Mouse (Mus musculus) liver, embryonic 13.5 days (tissue): ENCODE measurements at regions not wholly inside any gene's neighbourhood (a gene's known extent, or its start where the extent isn't known, plus 50 kb on each side); places are given as distances from the start of the nearest gene placed in this dataset.

Experiments used
- ATAC-seq: fragments of 200-750 bp; cut with Nextera tagmentation; 2 replicates; pipeline ENCODE4 v1.8.0; 2017; ENCODE audit warnings: low read depth, mild to moderate bottlenecking, moderate number of reproducible peaks, moderate library complexity
- DNase-seq: peaks from one replicate; pipeline ENCODE4 v3.0.0; 2022
- H3K27ac ChIP-seq: fragments of 300-500 bp; sonication (generic); 2 replicates; pipeline ENCODE4 v1.5.1; 2015; ENCODE audit warnings: moderate library complexity, mild to moderate bottlenecking, inconsistent platforms
- H3K27me3 ChIP-seq: fragments of 300-500 bp; sonication (generic); 2 replicates; pipeline ENCODE4 v1.6.1; 2015; ENCODE audit warnings: mild to moderate bottlenecking, inconsistent platforms
- H3K36me3 ChIP-seq: fragments of 300-500 bp; sonication (generic); 2 replicates; pipeline ENCODE4 v1.6.1; 2015; ENCODE audit warnings: mild to moderate bottlenecking, inconsistent platforms
- H3K4me1 ChIP-seq: fragments of 300-500 bp; sonication (generic); replicated peaks from 2 replicates; pipeline ENCODE4 v1.6.1; 2015; ENCODE audit warnings: inconsistent platforms
- H3K4me2 ChIP-seq: fragments of 300-500 bp; sonication (generic); 2 replicates; pipeline ENCODE4 v1.6.1; 2015; ENCODE audit warnings: inconsistent platforms, mild to moderate bottlenecking, moderate library complexity
- H3K4me3 ChIP-seq: fragments of 300-500 bp; sonication (generic); replicated peaks from 2 replicates; pipeline ENCODE4 v1.5.1; 2015; ENCODE audit warnings: mild to moderate bottlenecking, inconsistent platforms
- H3K9ac ChIP-seq: fragments of 300-500 bp; sonication (generic); 2 replicates; pipeline ENCODE4 v1.6.1; 2015; ENCODE audit warnings: mild to moderate bottlenecking, inconsistent platforms
- H3K9me3 ChIP-seq: fragments of 300-500 bp; sonication (generic); replicated peaks from 2 replicates; pipeline ENCODE4 v1.6.1; 2016; ENCODE audit warnings: inconsistent platforms
- WGBS: fragments of 180-500 bp; shearing (Covaris S2); methylation state at CpG from one replicate; pipeline ENCODE4 v1.1.7; 2015; ENCODE audit not compliant: insufficient replicate concordance; 5-methylcytosine and 5-hydroxymethylcytosine counted together

DNA sequence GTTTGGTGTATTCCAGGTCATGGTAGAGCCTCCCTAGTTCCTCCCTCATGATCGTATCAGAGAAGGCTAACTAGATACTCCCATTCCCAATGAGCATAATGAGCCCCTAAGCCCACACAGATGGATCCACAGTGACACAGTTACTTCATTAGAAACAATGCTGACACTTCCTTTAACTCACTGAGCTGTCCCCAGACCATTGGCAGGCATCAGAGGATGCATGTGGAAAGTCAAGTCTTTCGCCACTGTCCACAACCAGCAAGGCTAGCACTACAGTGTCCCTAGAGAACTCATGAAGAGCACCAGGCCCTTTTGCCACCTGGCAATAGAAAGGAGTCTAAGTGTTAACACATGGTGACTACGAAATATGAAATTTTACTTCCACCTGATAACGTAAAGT lies 156.1 kb upstream of the Tent5a start:
- Histone ChIP-seq H3K4me3 (no peak overlapping the region), H3K27me3 (no peaks in the 10 kb centered on the region), H3K4me2 (no peak overlapping the region), H3K9me3 (no peaks in the 10 kb centered on the region), H3K4me1 (no peaks in the 10 kb centered on the region), H3K36me3 (no peaks in the 10 kb centered on the region), H3K9ac (no peak overlapping the region), H3K27ac (no peak overlapping the region)
- ATAC-seq (no peak), DNase-seq (no peak)
- WGBS = 76% methylated on average over 4 of the region's 4 CpGs

DNA sequence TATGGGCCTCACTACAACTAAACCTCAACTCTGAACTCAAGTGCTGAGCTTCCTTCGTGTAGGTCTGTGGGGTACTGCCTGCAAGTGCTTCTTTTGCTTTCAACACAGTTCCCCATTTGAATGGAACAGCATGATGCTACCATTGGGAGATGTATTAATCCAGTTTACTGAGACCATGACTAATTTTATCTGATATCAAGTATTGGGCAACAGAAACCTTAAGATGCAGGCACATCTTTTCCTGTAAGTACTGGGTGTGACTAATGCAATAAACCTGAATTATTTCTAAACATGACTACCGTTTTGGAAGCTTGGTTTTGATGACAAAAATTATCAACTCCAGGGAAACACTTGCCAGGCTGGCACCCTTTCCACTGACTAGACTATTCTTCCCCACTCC lies 153.4 kb upstream of the Tent5a start:
- 57% methylated on average over 2 of the region's 2 CpGs for WGBS
- no peak overlapping the region for H3K9ac ChIP-seq
- H3K27ac ChIP-seq = no peak overlapping the region
- no peak overlapping the region for H3K4me3 ChIP-seq
- H3K36me3 ChIP-seq = no peaks in the 10 kb centered on the region
- no peak overlapping the region for H3K4me2 ChIP-seq
- H3K4me1 ChIP-seq = no peaks in the 10 kb centered on the region
- ATAC-seq (no peak), DNase-seq (no peak)
- H3K9me3 ChIP-seq = no peaks in the 10 kb centered on the region
- H3K27me3 ChIP-seq = no peaks in the 10 kb centered on the region

DNA sequence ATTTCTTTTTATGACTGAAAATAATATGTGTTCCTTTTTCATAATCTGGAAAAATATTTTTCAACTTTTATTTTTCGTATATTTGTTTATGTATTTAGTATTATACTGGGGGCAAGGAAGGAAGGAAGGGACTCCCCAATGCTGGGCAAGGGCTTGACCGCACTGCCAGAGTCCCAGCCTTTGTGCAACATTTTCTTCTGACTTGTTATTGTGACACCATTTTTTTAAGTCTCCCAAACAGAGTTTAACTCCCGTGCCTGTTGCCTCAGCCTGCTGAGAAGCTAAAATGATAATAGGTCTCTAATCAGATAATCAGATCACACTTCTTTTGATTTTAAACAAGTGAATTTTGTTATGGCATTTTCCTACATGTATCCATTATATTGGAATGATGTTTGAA lies 148.1 kb upstream of the Tent5a start:
- Histone ChIP-seq H3K4me1 (no peaks in the 10 kb centered on the region), H3K4me2 (no peak overlapping the region)
- DNase-seq = no peak

DNA sequence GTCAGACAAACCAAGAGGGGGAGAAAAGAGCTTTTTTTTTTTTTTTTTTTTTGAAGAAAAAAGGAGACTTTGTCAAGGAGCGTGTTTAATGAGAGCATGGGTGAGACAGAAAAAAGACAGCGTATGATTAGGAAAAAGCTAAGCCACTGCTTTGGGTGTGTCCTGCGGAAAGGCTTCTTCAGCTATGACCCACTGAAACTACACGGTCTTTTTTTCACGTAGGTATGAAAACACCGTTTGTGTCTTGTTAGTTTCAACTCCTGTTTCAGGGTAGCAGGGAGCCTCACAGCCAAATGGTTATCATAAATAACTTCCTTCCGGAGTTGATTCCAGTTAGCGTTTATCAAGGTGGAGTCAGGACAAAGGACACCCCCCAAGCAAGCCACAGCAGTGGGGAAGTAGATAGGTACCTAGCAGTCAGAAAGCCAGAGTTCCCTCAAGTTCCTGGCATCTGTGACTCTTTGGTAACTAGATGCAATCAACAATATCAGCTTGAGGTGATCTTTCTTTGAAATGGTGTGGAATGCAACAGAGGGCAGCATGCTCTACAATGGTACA lies 143.2 kb upstream of the Tent5a start:
- no peaks in the 10 kb centered on the region for H3K27me3 ChIP-seq
- 35% methylated on average over 8 of the region's 8 CpGs for WGBS
- no peak for DNase-seq
- no peaks in the 10 kb centered on the region for H3K9me3 ChIP-seq
- no peak overlapping the region for H3K4me3 ChIP-seq
- H3K4me2 ChIP-seq = no peak overlapping the region
- no peak overlapping the region for H3K27ac ChIP-seq
- H3K4me1 ChIP-seq = 0 out of 2 replicates have a peak, but pooled peaks cover 3% of the 10 kb centered on the region
- no peaks in the 10 kb centered on the region for H3K36me3 ChIP-seq
- no peak for ATAC-seq
- no peak overlapping the region for H3K9ac ChIP-seq

More for the DNA sequence above, 148.1 kb upstream of the Tent5a start:
- H3K9ac ChIP-seq = no peak overlapping the region
- ATAC-seq = no peak
- no peak overlapping the region for H3K4me3 ChIP-seq
- no peaks in the 10 kb centered on the region for H3K9me3 ChIP-seq
- 54% methylated on average over 3 of the region's 3 CpGs for WGBS
- H3K27me3 ChIP-seq = no peaks in the 10 kb centered on the region
- no peaks in the 10 kb centered on the region for H3K36me3 ChIP-seq
- H3K27ac ChIP-seq = no peak overlapping the region

DNA sequence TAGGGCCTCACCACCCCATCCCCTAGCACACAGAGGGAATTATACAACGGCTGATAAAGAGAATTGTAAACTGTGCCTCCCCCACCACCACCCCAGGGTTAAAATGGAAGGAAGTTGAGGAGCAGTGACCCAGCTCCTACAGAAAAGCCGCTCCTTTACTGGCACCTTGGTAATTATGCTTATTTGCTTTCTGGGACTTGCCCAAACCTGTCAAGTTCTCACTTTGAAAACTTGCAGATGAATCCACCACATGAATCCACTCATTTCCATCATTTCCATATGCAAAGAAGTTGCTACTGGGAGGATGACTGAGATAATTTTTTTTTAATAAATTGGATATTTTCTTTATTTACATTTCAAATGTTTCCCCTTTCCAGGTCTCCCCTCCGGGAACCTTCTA lies 142.1 kb upstream of the Tent5a start:
- no peak for ATAC-seq
- 0 out of 2 replicates have a peak, but pooled peaks cover 3% of the 10 kb centered on the region for H3K4me1 ChIP-seq
- 48% methylated on average over 3 of the region's 3 CpGs for WGBS
- H3K9ac ChIP-seq = no peak overlapping the region
- H3K9me3 ChIP-seq = no peaks in the 10 kb centered on the region
- H3K27me3 ChIP-seq = no peaks in the 10 kb centered on the region
- H3K27ac ChIP-seq = no peak overlapping the region
- H3K36me3 ChIP-seq = no peaks in the 10 kb centered on the region
- no peak overlapping the region for H3K4me2 ChIP-seq
- no peak overlapping the region for H3K4me3 ChIP-seq
- DNase-seq = no peak

DNA sequence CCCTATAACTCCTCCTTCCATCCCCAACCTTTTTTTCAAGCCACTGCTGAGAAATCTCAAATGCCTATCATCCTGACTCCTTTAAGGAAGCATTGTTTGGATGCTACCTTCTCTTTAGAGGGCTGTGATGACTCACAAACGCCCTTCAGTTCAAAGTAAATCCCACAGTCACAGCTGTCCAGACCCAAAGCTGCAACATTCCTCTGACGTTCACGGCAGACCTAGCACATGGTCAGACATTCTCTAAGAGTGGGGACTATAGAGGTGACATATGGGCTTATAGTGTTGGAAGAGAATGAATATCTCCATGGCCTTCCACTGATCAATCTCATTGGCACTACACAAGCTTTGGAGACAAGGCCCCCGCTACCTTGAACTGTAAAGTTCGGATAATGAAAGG lies 139.5 kb upstream of the Tent5a start:
- 58% methylated on average over 5 of the region's 5 CpGs for WGBS
- no peak for ATAC-seq
- H3K9ac ChIP-seq = no peak overlapping the region

DNA sequence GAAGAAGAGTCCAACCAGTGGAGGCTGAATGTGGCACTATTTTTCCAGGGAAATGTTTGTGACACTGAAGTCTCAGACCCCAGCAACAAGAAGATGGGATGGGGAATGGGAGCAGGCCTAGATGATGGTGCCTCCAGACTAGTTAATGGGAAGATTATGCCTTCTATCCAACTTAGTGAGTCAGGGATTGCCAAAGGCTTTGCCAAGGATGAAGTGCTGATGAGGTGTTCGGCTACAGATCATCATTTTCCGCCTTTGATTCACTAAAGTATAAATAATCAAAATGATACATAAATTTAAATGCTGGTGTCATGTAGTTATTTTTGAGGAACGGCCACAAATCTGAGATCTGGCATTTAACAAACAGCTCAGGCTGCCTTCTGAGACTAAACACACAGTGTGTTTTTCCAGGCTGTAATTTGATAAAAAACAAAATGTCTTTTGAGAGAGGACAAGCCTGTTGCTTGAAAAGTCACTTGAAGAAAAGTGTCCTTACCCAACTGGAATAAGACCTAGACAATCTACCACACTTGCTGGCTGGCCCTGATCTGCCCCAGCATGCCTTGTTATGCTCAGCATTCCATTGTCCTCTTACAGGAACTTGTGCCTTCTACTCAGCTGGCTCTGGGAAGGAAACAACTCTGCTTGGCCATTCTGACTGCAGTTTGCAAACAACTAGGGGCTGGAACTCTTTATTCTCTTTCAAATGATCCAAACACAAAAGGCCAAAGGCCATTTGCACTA lies 132.1 kb upstream of the Tent5a start:
- WGBS = 60% methylated on average over 3 of the region's 3 CpGs
- Histone ChIP-seq H3K4me1 (no peaks in the 10 kb centered on the region), H3K36me3 (no peaks in the 10 kb centered on the region), H3K27me3 (no peaks in the 10 kb centered on the region), H3K9ac (no peak overlapping the region), H3K27ac (no peak overlapping the region), H3K4me2 (no peak overlapping the region), H3K4me3 (no peak overlapping the region), H3K9me3 (no peaks in the 10 kb centered on the region)
- no peak for ATAC-seq
- no peak for DNase-seq

More for the DNA sequence above, 139.5 kb upstream of the Tent5a start:
- Histone ChIP-seq H3K4me2 (no peak overlapping the region), H3K27me3 (no peaks in the 10 kb centered on the region), H3K4me1 (0 out of 2 replicates have a peak, but pooled peaks cover 3% of the 10 kb centered on the region), H3K4me3 (no peak overlapping the region), H3K36me3 (no peaks in the 10 kb centered on the region), H3K9me3 (no peaks in the 10 kb centered on the region), H3K27ac (no peak overlapping the region)
- DNase-seq = no peak

- WGBS = 47% methylated on average over 2 of the region's 2 CpGs
- DNase-seq (no peak), ATAC-seq (no peak)
- no peak overlapping the region for H3K4me2 ChIP-seq
- H3K36me3 ChIP-seq = no peaks in the 10 kb centered on the region
- H3K9me3 ChIP-seq = no peaks in the 10 kb centered on the region
- no peak overlapping the region for H3K4me3 ChIP-seq
- H3K4me1 ChIP-seq = no peaks in the 10 kb centered on the region
- H3K27ac ChIP-seq = no peak overlapping the region
- H3K27me3 ChIP-seq = no peaks in the 10 kb centered on the region
- H3K9ac ChIP-seq = no peak overlapping the region
Measured at GRCm38 (mm10) chr9:85458356-85458755, 131.2 kb upstream of the Tent5a start.

DNA sequence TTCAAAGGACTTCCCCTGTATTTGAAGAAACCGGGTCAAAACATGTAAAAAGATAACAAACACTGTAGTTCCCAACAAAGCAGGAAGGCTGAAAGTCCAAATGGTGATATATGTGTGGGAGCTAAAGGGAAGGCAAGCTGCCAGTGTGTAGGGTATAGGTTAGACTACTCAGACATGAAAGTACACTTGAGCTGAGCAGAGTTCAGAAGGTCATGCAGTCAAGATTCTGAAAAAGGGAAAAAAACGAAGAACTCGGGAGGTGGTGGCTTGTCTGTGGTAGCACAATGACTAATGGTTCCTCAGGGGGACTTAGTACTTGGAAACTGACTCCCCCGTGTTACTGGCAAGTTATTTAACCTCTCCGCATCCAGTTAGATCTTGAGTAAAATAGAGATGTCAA lies 130.3 kb upstream of the Tent5a start:
- Histone ChIP-seq H3K4me2 (no peak overlapping the region), H3K4me1 (no peaks in the 10 kb centered on the region), H3K9me3 (no peaks in the 10 kb centered on the region), H3K27ac (no peak overlapping the region), H3K36me3 (no peaks in the 10 kb centered on the region), H3K4me3 (no peak overlapping the region), H3K9ac (no peak overlapping the region), H3K27me3 (no peaks in the 10 kb centered on the region)
- 48% methylated on average over 5 of the region's 5 CpGs for WGBS
- no peak for ATAC-seq
- no peak for DNase-seq

- H3K36me3 ChIP-seq = no peaks in the 10 kb centered on the region
- no peak overlapping the region for H3K4me2 ChIP-seq
- no peak overlapping the region for H3K4me3 ChIP-seq
- H3K27me3 ChIP-seq = no peaks in the 10 kb centered on the region
- 63% methylated on average over 4 of the region's 4 CpGs for WGBS
- ATAC-seq (no peak), DNase-seq (no peak)
- no peak overlapping the region for H3K27ac ChIP-seq
- H3K4me1 ChIP-seq = no peaks in the 10 kb centered on the region
- no peaks in the 10 kb centered on the region for H3K9me3 ChIP-seq
- no peak overlapping the region for H3K9ac ChIP-seq
Measured at GRCm38 (mm10) chr9:85455382-85455781, 128.2 kb upstream of the Tent5a start.

GRCm38 (mm10) chr9:85452196-85452857 lies 125.2 kb upstream of the Tent5a start:
- DNase-seq = no peak
- Histone ChIP-seq H3K27me3 (no peaks in the 10 kb centered on the region), H3K9me3 (no peaks in the 10 kb centered on the region), H3K27ac (no peak overlapping the region), H3K4me2 (no peak overlapping the region), H3K4me1 (no peaks in the 10 kb centered on the region), H3K36me3 (no peaks in the 10 kb centered on the region), H3K4me3 (no peak overlapping the region), H3K9ac (no peak overlapping the region)
- no peak for ATAC-seq
- 57% methylated on average over 8 of the region's 8 CpGs for WGBS

DNA sequence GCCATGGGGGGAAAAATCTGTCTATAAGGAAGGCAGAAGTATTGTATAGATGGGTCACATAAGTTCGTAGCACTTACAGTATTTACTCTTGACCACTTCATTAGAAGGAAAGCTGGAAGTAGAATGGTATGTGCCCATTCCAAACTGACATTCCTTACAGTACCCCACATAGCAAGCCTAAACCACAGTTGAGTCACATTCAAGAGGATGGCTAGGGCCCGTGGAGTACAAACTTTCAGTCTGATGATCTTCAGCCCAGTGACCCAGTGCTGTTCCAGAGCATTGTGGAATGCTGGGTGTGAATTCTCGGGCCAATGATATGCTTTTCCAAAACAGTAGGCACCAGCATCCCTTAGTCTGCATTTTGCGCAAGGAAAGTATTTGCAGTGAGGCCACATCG lies 124.2 kb upstream of the Tent5a start:
- ATAC-seq (no peak), DNase-seq (no peak)
- no peak overlapping the region for H3K4me3 ChIP-seq
- no peaks in the 10 kb centered on the region for H3K9me3 ChIP-seq
- no peak overlapping the region for H3K9ac ChIP-seq
- no peaks in the 10 kb centered on the region for H3K4me1 ChIP-seq
- WGBS = 71% methylated on average over 5 of the region's 5 CpGs
- H3K27me3 ChIP-seq = no peaks in the 10 kb centered on the region
- H3K4me2 ChIP-seq = no peak overlapping the region
- H3K36me3 ChIP-seq = no peaks in the 10 kb centered on the region
- H3K27ac ChIP-seq = no peak overlapping the region
